ENCODE assay signal across 24 mouse cellular contexts in the genomic region with DNA sequence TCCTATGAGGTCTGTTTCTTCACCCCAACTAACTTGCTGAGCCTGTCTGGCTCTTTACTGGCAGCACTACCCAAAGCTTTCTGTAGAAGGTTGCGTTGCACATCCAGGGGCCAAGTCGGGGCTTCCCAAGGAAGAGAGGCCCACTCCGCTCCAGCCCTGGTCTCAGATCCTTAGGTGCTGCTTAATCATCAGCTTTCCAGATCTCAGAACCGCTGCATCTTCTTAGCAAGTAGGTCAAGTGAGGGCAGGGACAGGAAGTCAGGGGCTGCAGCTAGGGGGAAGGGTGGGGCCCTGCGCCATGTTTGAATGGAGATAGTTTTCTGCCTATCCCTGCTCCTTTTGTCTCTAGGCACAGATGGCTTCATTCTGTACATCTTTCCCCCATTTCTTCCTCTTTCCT.
A peak's percentile ranks its signal among the peaks of the same experiment; 100 is the strongest.
DNase-seq lines count a peak whose midpoint lies in the region; ATAC-seq and TF ChIP-seq lines count a peak whose summit lies in the region.
"Had no signal": no experiment of that assay in that cellular context is flagged by ENCODE, and none has a peak within 500 bp of the region (broad histone marks: within the 10 kb centered on the region; RNA-seq: fewer than 3 reads in every experiment).

No protein-coding gene starts in this region.

- no peak for TF ChIP-seq POLR2A in thymus, adult 2 months (IDR thresholded peaks at IDR 0.05; ENCODE audit: control insufficient read depth, extremely low read depth, insufficient read depth, low read length, poor library complexity)
- TF ChIP-seq POLR2A in cerebellum, adult 2 months (IDR thresholded peaks at IDR 0.05; ENCODE audit: borderline replicate concordance, insufficient read depth, low read length), result no peak

- ATAC-seq in midbrain, embryonic 11.5 days (ENCODE audit: low FRiP score), result no peak
- ATAC-seq in midbrain, postnatal 0 days (ENCODE audit: low FRiP score), result no peak
- no peak for ATAC-seq in hindbrain, embryonic 13.5 days (ENCODE audit: low FRiP score)
- ATAC-seq: forebrain, embryonic 13.5 days; forebrain, embryonic 16.5 days; hindbrain, postnatal 0 days had no signal

- H3K9ac ChIP-seq in midbrain, embryonic 11.5 days (ENCODE audit: low read length), result no peak overlapping the region
- no peak overlapping the region for H3K9ac ChIP-seq in midbrain, postnatal 0 days (replicated peaks; ENCODE audit: low read length, poor library complexity, severe bottlenecking)
- no peak overlapping the region for H3K9ac ChIP-seq in hindbrain, embryonic 13.5 days
- H3K9ac ChIP-seq: forebrain, embryonic 13.5 days; hindbrain, embryonic 14.5 days had no signal

- no peaks in the 10 kb centered on the region for H3K4me1 ChIP-seq in midbrain, embryonic 11.5 days (ENCODE audit: control insufficient read depth, insufficient read depth, low read length)
- no peaks in the 10 kb centered on the region; the same call in 1 of the 2 replicates for H3K4me1 ChIP-seq in midbrain, postnatal 0 days (ENCODE audit: insufficient read depth, low read length)
- no peaks in the 10 kb centered on the region for H3K4me1 ChIP-seq in thymus, adult 2 months (replicated peaks; ENCODE audit: control insufficient read depth, insufficient read depth, low read length)
- peaks cover 8% of the 10 kb centered on the region; the same call in 1 of the 2 replicates for H3K4me1 ChIP-seq in cerebellum, adult 2 months (ENCODE audit: control insufficient read depth, insufficient read depth, low read length)
- no peaks in the 10 kb centered on the region for H3K4me1 ChIP-seq in hindbrain, embryonic 13.5 days (replicated peaks)
- H3K4me1 ChIP-seq: forebrain, embryonic 13.5 days; hindbrain, embryonic 10.5 days had no signal

- 94% methylated on average over 5 of the region's 5 CpGs for WGBS in midbrain, embryonic 11.5 days
- WGBS in midbrain, postnatal 0 days, result 94% methylated on average over 5 of the region's 5 CpGs
- 93% methylated on average over 5 of the region's 5 CpGs for WGBS in thymus, adult 2 months
- 96% methylated on average over 5 of the region's 5 CpGs for WGBS in cerebellum, adult 2 months
- 91% methylated on average over 5 of the region's 5 CpGs for WGBS in hindbrain, embryonic 13.5 days

- TF ChIP-seq CTCF in midbrain, postnatal 0 days (IDR thresholded peaks at IDR 0.05), result no peak
- TF ChIP-seq CTCF in thymus, adult 2 months (IDR thresholded peaks at IDR 0.05; ENCODE audit: borderline replicate concordance, control insufficient read depth, extremely low read depth, insufficient read depth, low read length, poor library complexity), result no peak
- TF ChIP-seq CTCF in cerebellum, adult 2 months (IDR thresholded peaks at IDR 0.05; ENCODE audit: borderline replicate concordance, insufficient read depth, low read depth, low read length), result no peak

- no peak overlapping the region for H3K4me3 ChIP-seq in midbrain, embryonic 11.5 days (ENCODE audit: low read depth, low read length)
- no peak overlapping the region for H3K4me3 ChIP-seq in midbrain, postnatal 0 days (ENCODE audit: low read depth, low read length)
- no peak overlapping the region for H3K4me3 ChIP-seq in thymus, adult 2 months (ENCODE audit: control insufficient read depth, insufficient read depth, low read length)
- no peak overlapping the region for H3K4me3 ChIP-seq in cerebellum, adult 2 months (replicated peaks; ENCODE audit: insufficient read depth, low read depth, low read length)
- no peak overlapping the region for H3K4me3 ChIP-seq in hindbrain, embryonic 13.5 days
- H3K4me3 ChIP-seq: forebrain, embryonic 10.5 days; forebrain, embryonic 13.5 days; hindbrain, embryonic 10.5 days had no signal

- no peak overlapping the region for H3K27ac ChIP-seq in midbrain, embryonic 11.5 days (ENCODE audit: low read depth, low read length)
- H3K27ac ChIP-seq in midbrain, postnatal 0 days (ENCODE audit: low read depth, low read length), result no peak overlapping the region
- no peak overlapping the region for H3K27ac ChIP-seq in thymus, adult 2 months (ENCODE audit: control insufficient read depth, insufficient read depth, low read length)
- no peak overlapping the region for H3K27ac ChIP-seq in cerebellum, adult 2 months (ENCODE audit: insufficient read depth, low read length)
- H3K27ac ChIP-seq in hindbrain, embryonic 13.5 days, result no peak overlapping the region
- H3K27ac ChIP-seq: forebrain, embryonic 10.5 days; forebrain, embryonic 13.5 days; hindbrain, embryonic 10.5 days; hindbrain, embryonic 14.5 days; hindbrain, postnatal 0 days had no signal

- H3K9me3 ChIP-seq in midbrain, embryonic 11.5 days (ENCODE audit: control insufficient read depth, low read length), result no peaks in the 10 kb centered on the region
- H3K9me3 ChIP-seq in midbrain, postnatal 0 days (ENCODE audit: low read length), result no peaks in the 10 kb centered on the region
- H3K9me3 ChIP-seq in hindbrain, embryonic 13.5 days, result no peaks in the 10 kb centered on the region
- H3K9me3 ChIP-seq: forebrain, embryonic 10.5 days; forebrain, embryonic 13.5 days; hindbrain, embryonic 10.5 days had no signal

- peak; percentile 64 for DNase-seq in midbrain, embryonic 11.5 days (ENCODE audit: low spot score, missing footprints)
- DNase-seq in midbrain, postnatal 0 days (ENCODE audit: low spot score), result no peak
- DNase-seq in thymus, adult 2 months, result peak; percentile 43
- DNase-seq in thymus, postnatal 25 days, result peak; percentile 59
- no peak for DNase-seq in cerebellum, adult 2 months
- DNase-seq in ovary, postnatal 14 days (ENCODE audit: low spot score), result no peak
- DNase-seq: adrenal gland, adult 2 months; adrenal gland, postnatal 14 days; B cell, adult 2 months; cerebellum, adult 11-12 months; cerebellum, adult 9-10 months; cerebellum, postnatal 14 days; gastrocnemius, postnatal 10 days; gastrocnemius, postnatal 36 days; heart, postnatal 36 days had no signal

- no peak overlapping the region for H3K4me2 ChIP-seq in midbrain, embryonic 11.5 days
- H3K4me2 ChIP-seq in midbrain, postnatal 0 days (ENCODE audit: low read depth, low read length, poor library complexity, severe bottlenecking), result no peak overlapping the region
- no peak overlapping the region for H3K4me2 ChIP-seq in hindbrain, embryonic 13.5 days
- H3K4me2 ChIP-seq: forebrain, embryonic 13.5 days; heart, embryonic 11.5 days; hindbrain, embryonic 14.5 days had no signal

- no peaks in the 10 kb centered on the region for H3K27me3 ChIP-seq in midbrain, embryonic 11.5 days (ENCODE audit: control insufficient read depth, insufficient read depth, low read length)
- H3K27me3 ChIP-seq in midbrain, postnatal 0 days (ENCODE audit: insufficient read depth, low read length), result no peaks in the 10 kb centered on the region
- no peaks in the 10 kb centered on the region for H3K27me3 ChIP-seq in thymus, adult 2 months (ENCODE audit: control insufficient read depth, insufficient read depth, low read length)
- H3K27me3 ChIP-seq in cerebellum, adult 2 months (ENCODE audit: control insufficient read depth, insufficient read depth, low read length), result no peaks in the 10 kb centered on the region
- H3K27me3 ChIP-seq in hindbrain, embryonic 13.5 days, result no peaks in the 10 kb centered on the region
- H3K27me3 ChIP-seq: CH12.LX had no signal

- no peaks in the 10 kb centered on the region for H3K36me3 ChIP-seq in midbrain, embryonic 11.5 days (ENCODE audit: control insufficient read depth, insufficient read depth, low read length)
- no peaks in the 10 kb centered on the region for H3K36me3 ChIP-seq in midbrain, postnatal 0 days (ENCODE audit: insufficient read depth, low read length)
- no peaks in the 10 kb centered on the region for H3K36me3 ChIP-seq in thymus, adult 2 months (ENCODE audit: control insufficient read depth, insufficient read depth, low read length)
- H3K36me3 ChIP-seq in hindbrain, embryonic 13.5 days, result no peaks in the 10 kb centered on the region
- H3K36me3 ChIP-seq: forebrain, embryonic 10.5 days; hindbrain, embryonic 10.5 days had no signal

Comparison
In these comparisons a context has a peak if more than half of its experiments do, and no peak if none do; other contexts are left out.
1. DNase-seq: peak in midbrain, embryonic 11.5 days (single experiment), thymus, adult 2 months (single experiment) and thymus, postnatal 25 days (single experiment); none in midbrain, postnatal 0 days (single experiment), cerebellum, adult 2 months (0 of 2) and ovary, postnatal 14 days (single experiment).